Mouse (Mus musculus) adipocyte (in vitro differentiated cells): ENCODE measurements around the gene Gm12248.
"Not testable (repeated sequence)": the region's sequence is repeated elsewhere in the genome, so short reads cannot be mapped to it uniquely, and the experiment has no call there.

Experiments
- DNase-seq: peaks from one replicate; pipeline ENCODE4 v3.0.0-alpha.2; 2016; ENCODE audit warnings: low spot score

Gm12248 gene

DNA sequence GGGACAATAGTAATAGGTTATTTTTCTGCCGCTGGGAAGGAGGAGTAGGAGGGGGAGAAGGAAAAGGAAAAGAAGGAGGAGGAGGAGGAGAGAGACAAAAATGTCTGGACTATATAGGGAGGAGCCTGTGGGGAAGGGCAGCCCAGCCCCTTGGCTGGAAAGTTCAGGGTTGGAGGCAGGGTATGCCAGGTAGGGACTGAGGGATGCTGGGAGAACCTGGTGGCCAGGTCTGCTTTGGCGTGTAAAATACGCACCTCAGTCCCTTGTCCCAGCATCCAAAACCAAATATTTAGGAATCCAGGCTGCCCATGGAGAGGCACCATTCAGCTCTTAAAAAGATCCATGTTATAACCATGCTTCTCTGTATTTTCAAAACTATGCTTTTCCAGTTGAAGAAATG is 9.2 kb upstream of the Gm12248 start:
- no peak for DNase-seq

DNA sequence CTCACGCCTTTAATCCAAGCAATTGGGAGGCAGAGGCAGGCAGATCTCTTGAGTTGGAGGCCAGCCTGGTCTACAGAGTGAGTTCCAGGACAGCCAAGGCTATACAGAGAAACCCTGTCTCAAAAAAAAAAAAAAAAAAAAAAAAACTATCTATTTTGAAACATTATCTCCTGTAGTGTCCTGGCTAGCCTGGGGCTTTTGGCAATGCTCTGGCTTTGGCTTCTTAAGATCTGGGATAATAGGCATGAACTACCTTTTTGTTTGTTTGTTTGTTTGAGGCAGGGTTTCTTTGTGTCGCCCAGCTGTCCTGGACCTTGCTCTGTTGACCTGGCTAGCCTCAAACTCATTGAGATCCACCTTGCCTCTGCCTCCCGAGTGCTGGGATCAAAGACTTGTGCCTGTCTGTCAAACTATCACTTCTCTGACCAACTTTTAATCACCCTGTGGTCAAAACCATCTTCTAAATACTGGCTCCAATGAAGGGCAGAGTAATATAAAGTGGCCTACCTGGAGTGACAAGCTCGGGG is 8.3 kb upstream of the Gm12248 start:
- no peak for DNase-seq

DNA sequence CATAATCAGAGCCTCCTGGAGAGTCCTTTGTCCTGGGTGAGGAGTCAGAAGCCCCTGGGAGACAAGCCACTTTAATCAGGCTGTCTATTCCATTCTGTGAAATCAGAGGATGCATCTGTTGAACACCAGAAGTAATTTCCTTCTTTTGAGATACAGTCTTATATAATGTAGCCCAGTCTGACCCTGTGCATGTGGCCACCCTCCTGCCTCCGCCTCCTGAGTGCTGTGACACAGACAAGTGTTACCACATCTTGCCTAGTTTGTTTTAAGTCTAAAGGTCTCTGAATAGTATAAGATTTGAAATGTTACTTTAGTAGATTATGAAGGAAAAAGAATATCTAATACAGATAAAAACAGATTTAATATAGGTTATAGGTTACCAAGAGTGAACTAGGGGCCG is 7.1 kb upstream of the Gm12248 start:
- peak; percentile 59 for DNase-seq

DNA sequence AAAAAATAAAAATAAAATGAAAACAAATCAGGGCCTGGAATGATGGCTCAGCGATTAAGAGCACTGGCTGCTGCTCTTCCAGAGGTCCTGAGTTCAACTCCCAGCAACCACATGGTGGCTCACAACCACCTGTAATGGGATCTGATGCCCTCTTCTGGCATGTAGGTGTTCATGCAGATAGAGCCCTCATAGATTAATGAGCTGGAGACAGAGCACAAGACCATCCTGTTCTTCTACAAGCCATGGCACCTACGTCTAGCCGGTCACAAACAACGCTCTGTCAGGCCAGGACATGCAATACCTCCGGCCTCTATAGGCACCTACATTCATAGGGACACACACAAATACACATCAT is 5.4 kb upstream of the Gm12248 start:
- DNase-seq, result not testable (repeated sequence)

DNA sequence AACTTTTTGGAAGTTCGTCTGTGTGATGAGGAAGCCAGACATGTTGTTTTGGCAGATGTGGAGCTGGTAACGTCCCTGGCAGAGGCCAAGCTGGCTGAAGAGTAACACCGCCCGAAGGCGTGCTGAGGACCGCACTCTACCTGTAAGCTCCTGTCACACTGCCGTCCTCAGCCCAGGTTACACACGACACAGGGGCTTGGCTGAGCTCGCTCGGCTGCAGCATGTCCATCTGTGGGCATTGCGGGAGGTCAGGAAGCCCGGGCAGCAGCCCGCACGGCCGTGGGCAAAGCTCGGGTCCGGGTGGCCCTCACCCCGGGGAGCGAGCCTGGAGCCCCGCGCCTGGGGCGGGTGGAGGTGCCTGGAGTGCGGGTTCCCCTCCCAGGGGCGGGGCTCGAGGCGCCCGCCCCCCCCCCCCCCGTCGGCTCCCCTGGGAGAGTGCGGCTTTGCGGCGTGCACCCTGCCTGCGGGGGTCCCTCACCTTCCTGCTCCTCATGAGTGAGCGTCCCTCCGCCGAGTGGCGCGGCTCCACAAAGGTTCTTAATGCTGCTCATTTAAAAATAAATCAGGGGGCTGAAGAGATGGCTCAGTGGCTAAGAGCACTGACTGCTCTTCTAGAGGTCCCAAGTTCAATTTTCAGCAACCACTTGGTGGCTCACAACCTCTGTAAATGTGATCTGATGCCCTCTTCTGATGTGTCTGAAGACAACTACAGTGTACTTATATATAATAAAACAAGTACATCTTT is 4.9 kb upstream of the Gm12248 start:
- no peak for DNase-seq

DNA sequence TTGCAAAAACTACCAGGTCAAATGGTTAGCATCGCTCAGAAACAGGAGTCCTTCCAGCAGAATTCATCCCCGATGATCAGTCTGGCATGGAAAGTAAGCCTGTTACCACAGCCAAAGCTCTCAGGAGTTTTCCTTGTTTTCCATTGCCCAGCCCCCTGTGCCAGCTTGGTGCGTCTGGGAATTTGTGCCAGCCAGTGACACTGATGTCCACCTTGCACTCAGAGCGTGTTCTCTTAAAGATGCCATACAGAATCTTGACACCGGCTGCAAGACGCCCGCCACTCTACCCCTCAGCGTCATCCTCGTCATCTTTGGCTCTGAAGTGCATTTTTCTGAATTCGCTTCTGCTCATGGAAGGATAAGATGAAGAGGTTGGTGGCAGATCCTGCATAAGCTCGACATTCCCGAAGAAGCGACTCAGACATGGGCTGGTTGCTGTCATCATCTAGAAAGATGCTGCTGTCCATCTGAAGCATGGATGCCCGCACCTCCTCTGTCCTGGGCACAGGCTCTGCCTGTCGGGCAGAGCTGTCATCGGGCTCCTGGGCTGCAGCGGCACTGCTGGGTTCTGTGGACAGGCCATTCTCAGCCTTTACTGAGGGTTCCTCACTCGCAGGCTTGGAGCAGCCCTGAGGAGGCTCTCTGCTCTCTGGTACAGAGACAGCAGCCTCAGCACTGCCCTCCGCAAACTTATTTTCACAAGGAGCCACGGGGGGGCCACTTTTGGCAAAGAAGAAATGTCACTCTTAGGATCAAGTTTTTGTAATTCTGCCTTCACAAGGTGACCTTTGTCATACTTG is 4.1 kb upstream of the Gm12248 start:
- no peak for DNase-seq

DNA sequence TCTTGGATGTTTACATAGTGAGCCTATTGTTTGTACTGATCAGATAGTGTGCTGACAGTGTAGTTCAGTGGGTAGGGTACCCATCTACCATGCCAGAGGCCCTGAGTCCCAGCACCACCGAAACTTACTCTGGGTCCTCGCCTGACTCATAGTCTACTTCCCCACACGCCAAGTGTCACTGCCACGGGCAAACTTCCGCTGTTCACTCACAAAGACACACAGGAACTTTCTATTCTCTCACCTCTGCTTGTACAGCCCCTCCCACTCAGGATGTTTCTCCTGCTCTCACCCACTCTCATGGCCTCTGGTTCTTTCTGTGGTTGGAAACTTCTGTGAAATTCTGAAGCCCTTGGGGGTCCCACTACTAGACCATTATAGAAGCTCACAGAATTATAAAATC is 3.2 kb upstream of the Gm12248 start:
- DNase-seq, result no peak

DNA sequence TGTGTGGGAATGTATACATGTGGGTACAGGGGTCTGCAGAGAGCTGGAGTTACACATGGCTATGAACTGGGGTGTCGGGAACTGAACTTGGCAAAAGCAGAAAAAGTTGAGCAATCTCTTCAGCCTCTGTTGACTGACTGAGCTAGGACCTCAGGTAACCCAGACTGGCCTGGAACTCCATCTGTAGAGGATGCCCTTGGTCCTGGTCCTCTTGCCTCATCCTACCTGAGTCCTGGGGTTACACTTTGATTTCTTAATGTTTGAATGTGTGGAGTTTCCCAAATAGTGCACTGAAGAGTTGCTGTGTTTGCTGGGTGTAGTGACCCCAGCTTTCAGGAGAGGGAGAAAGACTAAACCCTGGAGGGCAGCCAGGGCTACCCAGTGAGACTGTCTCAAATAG is 2.6 kb upstream of the Gm12248 start:
- no peak for DNase-seq

DNA sequence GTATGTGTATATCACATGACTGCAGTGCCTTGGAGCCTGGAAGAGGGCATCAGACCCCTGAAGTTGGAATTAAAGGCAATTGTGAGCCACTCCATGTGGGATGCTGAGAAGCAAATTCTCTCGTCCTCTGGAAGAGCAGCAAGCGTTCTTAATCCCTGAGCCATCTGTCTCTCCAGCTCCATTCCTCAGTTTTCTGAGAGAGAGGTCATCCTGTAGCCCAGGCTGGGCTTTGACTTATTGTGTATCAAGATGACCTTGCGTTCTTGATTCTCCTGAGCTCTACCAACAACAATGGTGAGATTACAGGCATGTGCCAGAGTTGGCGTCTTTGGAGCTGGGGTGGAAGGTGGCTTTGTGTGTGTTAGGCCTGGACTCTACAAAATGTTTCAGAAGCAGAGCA is 1.8 kb upstream of the Gm12248 start:
- DNase-seq, result no peak

DNA sequence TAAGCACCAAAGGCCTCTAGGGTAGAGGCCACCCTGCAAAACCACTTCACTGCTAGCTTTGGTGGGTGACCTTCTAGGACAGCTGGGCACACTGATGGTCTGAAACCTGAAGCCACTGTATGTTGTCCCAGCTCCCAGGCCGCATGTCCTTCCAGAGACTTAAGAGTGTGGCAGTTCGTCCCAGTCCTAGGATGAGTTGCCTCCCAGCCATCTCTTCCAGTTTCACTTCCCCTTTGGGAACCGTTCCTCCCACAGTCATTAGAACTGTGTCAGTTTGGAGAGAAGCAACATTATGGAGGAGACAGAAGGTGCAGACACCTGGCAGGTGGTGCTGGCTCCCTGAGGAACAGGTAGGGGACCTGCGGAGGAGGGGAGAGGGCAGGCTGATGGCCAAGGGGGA is 393 bp downstream of the Gm12248 start:
- DNase-seq, result no peak

DNA sequence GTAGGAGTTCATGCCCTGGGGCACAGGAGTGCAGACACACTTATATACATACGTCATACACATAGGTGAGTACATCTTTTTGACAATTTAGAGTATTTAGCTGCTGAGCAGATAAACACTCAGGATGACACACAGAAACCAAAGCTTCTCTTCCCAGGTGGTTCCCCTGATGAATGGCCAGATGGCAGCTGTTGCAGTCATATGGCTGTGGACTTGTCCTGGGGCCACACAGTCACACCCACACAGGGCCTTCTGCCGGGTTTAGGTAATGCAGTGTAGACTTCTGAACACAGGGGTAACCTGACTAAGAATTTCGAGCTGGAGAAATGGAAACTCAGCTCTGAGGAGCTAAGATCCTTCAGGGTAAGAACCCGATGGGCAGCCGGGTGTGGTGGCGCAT is 11.2 kb downstream of the Gm12248 start:
- no peak for DNase-seq

DNA sequence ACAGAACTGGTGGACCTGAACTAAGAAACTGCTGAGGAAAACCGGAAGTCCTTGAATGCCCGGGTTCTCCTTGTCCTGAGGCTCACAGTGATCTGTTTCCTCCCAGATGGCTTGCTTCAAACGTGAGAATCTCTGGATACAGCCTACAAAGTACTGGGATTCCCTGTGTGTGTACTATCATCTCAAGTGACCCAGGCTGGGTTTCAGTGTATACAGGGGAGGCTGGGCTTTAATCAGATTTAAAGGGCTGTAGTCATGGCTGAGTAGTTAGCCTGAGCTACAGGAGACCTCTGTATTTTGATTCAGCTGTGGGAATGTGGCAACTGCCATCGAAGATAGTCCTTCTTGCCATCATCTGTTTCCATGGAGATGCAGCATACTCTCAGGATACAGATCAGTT is 15.7 kb downstream of the Gm12248 start:
- DNase-seq, result no peak

DNA sequence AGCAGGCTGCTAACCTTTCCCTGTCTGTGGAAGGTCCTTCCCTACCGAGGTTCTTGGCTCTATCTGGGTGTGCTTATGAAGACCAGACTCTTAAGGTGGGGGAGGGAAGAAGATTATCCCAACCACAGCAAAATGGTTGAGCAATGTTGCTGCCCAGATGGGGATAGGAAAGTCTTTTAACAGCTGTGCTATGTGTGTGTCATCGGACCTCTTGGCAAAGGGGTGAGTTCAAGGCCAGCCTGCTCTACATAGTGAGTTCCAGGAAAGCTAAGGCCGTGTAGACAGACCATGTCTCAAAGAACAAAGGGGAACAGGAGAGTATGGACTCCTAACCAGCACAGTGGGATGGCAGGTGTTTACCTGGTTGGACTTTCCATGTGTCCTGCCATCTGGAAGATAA is 20.0 kb downstream of the Gm12248 start:
- DNase-seq, result no peak

DNA sequence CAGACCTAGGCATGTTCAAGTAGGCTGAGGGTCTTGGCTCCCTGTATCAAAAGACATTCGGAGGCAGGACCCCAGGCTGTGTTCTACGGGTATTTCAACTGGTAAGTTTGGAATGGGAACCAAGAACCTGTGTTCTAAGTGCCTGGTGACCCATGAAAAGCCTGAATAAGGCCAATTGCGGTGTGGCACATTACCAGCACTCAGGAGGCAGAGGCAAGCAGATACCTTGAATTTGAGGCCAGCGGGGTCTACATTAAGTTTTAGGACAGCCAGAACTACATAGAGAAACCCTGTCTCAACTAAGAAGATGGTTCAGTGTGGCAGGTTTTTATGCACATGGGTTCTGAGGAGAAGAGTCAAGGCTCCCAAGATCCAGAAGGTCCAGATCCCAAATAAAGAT is 27.9 kb downstream of the Gm12248 start:
- no peak for DNase-seq

DNA sequence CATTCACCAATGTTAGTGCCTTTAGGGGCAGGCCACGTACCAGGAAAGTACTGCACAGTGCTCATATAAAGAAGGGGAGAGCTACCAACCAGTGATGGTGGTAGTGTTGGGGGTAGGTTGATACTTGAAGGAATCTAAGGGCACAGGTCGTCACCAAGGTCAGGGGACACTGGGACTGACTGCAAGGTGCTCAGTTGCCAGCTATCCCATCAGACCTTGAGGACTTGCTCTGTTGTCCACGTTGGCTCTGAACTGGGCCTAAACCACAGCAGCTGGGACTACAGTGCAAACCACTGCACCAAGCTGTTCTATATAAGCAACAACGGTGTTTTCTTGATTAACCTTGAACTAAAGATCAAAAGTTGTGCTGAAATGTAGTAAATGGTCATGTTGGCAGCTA is 30.3 kb downstream of the Gm12248 start:
- DNase-seq, result no peak

DNA sequence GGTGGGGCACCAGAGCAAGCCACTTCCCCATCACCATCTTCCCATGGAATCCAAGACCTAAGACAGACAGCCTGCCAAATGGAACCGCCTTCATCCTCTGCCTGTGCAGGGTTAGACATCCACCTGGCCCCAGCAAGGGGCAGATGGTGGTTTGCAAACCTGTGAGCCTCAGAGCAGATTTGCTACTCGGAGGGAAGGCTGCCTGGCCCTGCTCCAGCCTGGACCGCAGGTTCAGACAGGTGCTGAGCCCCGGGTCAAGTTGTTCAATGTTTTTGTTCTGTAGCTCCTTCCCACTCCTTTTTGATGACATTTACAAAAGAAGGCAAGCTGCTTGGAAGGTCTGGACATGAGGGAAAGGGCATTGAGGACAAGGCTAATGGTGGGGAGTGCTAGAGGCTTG is 31.7 kb downstream of the Gm12248 start:
- DNase-seq, result not testable (repeated sequence)

DNA sequence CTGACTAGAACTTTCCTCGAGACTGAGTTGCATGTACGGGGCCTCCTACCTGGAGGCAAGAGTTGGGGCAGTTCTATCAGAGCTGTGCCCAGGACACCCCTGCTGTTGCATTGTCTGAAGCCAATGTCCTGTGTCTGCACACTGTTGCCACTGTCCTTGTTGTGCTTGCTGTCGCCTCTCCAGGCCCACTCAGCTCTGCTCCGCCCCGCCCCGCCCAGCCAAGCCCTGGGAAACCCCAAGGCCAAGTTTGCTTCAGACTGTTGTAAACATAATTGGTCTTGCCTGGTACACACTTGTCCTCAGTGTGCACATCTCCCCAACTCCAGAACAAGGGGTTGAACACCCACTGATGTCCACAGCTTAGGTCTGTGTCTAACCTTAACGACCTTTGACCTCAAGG is 33.2 kb downstream of the Gm12248 start:
- not testable (repeated sequence) for DNase-seq

DNA sequence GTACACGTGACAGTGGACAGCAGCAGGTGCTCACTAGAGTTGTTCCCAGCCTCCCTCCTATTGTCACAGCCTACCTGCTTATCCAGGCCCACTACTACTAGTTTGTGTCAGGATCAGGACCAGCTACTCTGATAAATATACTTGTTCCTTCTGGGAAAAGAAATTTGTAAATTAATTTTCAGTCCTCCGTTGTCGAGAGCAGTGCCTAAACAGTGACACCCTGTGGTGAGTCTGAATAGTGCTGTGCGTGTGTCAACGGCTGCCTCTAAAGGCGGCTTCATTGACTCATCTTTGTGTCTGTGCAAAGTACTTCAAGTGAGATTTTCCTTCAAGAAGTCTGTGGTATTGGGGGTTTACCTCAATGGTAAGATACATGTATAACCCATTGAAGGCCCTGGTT is 35.5 kb downstream of the Gm12248 start:
- DNase-seq, result peak; percentile 72

DNA sequence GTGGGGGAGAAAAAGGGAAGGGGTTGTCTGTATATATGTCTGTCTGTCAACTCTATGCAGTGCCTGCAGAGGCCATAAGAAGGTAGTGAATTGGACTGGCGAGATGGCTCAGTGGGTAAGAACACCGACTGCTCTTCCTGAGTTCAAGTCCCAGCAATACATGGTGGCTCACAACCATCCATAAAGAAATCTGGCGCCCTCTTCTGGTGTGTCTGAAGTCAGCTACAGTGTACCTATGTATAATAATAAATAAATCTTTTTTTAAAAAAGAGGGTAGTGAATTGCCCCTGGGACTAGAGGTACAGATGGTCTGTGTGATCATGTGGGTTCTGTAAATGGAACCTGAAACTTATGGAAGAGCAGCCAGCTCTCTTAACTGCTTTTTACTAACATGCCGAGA is 46.5 kb downstream of the Gm12248 start:
- no peak for DNase-seq

DNA sequence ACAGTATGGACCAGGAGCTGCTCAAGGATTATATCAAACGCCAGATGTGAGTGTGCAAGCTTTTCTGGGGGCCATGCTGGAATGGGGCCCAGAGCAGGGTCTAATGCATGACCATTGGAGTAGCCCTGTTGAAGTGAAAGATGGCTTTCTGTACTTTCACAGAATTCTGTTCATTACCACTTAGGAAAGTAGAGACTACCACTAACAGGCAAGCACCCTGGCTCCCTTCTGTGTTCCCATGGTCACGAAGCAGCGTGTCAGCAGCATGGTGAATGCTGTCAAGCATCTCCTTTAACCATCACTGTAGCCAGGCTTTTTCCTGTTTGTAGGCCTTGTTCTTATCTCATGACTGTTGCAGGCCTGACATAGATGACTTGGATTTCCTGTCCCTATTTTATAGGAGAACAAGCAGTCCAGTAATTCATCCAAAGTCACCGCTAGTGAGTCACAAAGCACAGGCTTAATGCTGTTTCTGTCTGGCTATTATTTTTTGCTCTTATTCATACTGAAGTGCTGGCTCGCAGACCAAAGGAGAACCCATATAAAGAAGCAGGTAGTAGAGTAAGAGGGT is 50.0 kb downstream of the Gm12248 start:
- no peak for DNase-seq

DNA sequence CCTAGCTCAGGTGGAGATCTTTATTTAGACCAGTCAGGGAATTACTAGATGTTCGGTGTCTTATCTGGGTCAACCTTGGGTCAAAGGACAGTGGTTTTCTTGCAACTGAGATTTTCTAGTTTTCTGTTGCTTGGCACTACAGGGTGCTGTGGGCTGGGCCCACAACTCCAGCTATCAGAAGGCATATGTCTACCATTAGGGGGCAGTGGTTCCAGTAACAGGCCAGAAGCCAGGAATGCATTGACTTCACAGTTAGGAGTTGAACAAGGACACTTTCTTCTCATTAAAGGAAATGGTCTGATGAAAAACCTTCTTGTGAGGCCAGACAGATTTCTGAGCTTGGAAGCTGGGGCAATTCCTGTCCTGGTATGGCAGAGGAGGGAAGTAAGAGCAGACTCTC is 53.9 kb downstream of the Gm12248 start:
- peak; percentile 50 for DNase-seq

DNA sequence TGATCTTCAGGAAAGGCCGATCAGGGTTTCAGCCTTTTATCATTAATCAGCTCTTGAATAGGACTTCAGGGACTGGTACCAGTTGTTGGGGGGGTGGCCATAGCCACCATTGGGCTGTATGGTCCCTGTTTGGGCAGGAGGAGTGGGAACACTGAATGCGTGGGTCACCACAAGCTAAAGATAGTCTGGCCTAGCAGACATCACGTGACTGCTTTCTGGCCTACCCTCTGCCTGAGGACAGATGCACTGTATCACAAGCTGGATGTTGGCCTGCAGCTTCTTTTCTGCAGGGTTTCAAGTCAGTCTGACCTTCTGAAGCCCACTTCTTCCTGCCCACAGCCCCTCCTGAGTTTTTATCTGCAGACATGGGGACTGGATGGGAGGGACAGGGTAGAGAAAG is 59.3 kb downstream of the Gm12248 start:
- DNase-seq, result no peak

DNA sequence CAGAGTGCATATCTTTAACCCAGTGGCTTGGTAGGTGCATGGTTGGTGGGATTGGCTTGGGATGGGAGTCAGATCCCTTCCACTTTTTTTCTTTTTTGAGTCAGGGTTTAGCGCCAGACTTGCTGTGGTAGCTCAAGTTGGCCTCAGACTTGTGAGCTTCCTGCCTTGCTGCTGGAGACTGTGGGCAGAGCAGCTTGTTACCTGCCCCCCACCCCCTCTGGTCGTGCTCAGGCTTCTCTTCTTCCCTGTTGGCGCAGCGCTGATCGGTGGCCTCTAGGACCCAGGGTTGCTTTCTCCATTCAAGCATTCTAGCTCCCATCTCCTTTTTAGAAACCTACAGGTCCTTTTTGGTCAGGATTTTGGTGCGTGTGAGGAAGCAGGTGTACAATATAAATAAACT is 61.8 kb downstream of the Gm12248 start:
- no peak for DNase-seq
